ENCODE assay signal across 9 mouse cellular contexts in genomic region chr11:116643579-116644224, GRCm38 (mm10). TPM values are rescaled to one million over a fixed set of nuclear protein-coding genes. Genes with fewer than 3 reads are reported as not detected.
DNase-seq lines count a peak whose midpoint lies in the region; ATAC-seq and TF ChIP-seq lines count a peak whose summit lies in the region.
"Had no signal": no experiment of that assay in that cellular context is flagged by ENCODE, and none has a peak within 500 bp of the region (broad histone marks: within the 10 kb centered on the region; RNA-seq: fewer than 3 reads in every experiment).

No protein-coding gene starts in this region.

- DNase-seq in heart, adult 2 months: peak; percentile 46 to 63
- no peak for DNase-seq in heart, postnatal 25 days (ENCODE audit: low spot score)
- peak; percentile 64 to 65 for DNase-seq in cerebellum, adult 18-20 months
- DNase-seq in midbrain, embryonic 10.5 days (ENCODE audit: low spot score): peak; percentile 65
- no peak for DNase-seq in frontal cortex, postnatal 14 days (ENCODE audit: low spot score in 2 of 2)
- DNase-seq in adrenal gland, postnatal 25 days: no peak
- no peak for DNase-seq in spleen, adult 12 weeks (ENCODE audit: low spot score)

- no peak overlapping the region for H3K4me3 ChIP-seq in heart, adult 2 months
- peak overlapping the region; percentile 25; the same call in 1 of the 2 replicates for H3K4me3 ChIP-seq in heart, embryonic 11.5 days (ENCODE audit: low read depth, low read length)
- H3K4me3 ChIP-seq in midbrain, embryonic 10.5 days: peak overlapping the region; percentile 51

- intact Hi-C loops in heart, adult 2 months (cut with DNase I): loop anchor here (1.0 to 5.0 kb wide), 3 partner anchors 28 to 414 kb away; no protein-coding TSS in a partner anchor
- intact Hi-C loops in heart, postnatal 25 days (cut with DNase I): loop anchor here (1.0 to 5.0 kb wide), 4 partner anchors 28 to 165 kb away; no protein-coding TSS in a partner anchor

- H3K27me3 ChIP-seq in heart, adult 2 months (ENCODE audit: control insufficient read depth, insufficient read depth, low read length): no peaks in the 10 kb centered on the region
- peaks cover 9% of the 10 kb centered on the region for H3K27me3 ChIP-seq in heart, embryonic 11.5 days (ENCODE audit: control insufficient read depth, insufficient read depth, low read length)
- peaks cover 53% of the 10 kb centered on the region for H3K27me3 ChIP-seq in midbrain, embryonic 10.5 days (ENCODE audit: low read depth, poor library complexity, severe bottlenecking)

- peaks cover 5% of the 10 kb centered on the region for H3K4me1 ChIP-seq in heart, adult 2 months (ENCODE audit: control insufficient read depth, insufficient read depth, low read length)
- H3K4me1 ChIP-seq in heart, embryonic 11.5 days (ENCODE audit: control insufficient read depth, insufficient read depth, low read length): peaks cover 28% of the 10 kb centered on the region
- H3K4me1 ChIP-seq in midbrain, embryonic 10.5 days: peaks cover 55% of the 10 kb centered on the region

- peak overlapping the region; percentile 72 for H3K27ac ChIP-seq in heart, adult 2 months
- no peak overlapping the region for H3K27ac ChIP-seq in heart, embryonic 11.5 days (ENCODE audit: low read depth, low read length)
- peak overlapping the region; percentile 85 for H3K27ac ChIP-seq in midbrain, embryonic 10.5 days (replicated peaks)

- no peaks in the 10 kb centered on the region for H3K36me3 ChIP-seq in heart, adult 2 months (ENCODE audit: control insufficient read depth, insufficient read depth, low read length)
- H3K36me3 ChIP-seq in heart, embryonic 11.5 days (ENCODE audit: control insufficient read depth, insufficient read depth, low read length): no peaks in the 10 kb centered on the region
- H3K36me3 ChIP-seq in midbrain, embryonic 10.5 days: no peaks in the 10 kb centered on the region

- no peak for TF ChIP-seq POLR2A in heart, adult 2 months (IDR thresholded peaks at IDR 0.05; ENCODE audit: insufficient read depth, low read depth, low read length)

- H3K4me2 ChIP-seq in heart, embryonic 11.5 days: peak overlapping the region; percentile 60

- no peak for TF ChIP-seq EP300 in heart, adult 2 months (IDR thresholded peaks at IDR 0.05; ENCODE audit: insufficient read depth, low read depth, low read length)

- H3K9me3 ChIP-seq in heart, embryonic 11.5 days (replicated peaks; ENCODE audit: control insufficient read depth, low read length): no peaks in the 10 kb centered on the region
- no peaks in the 10 kb centered on the region for H3K9me3 ChIP-seq in midbrain, embryonic 10.5 days (replicated peaks)

- WGBS in heart, adult 2 months: 41% methylated on average over 19 of the region's 19 CpGs
- WGBS in heart, embryonic 11.5 days (ENCODE audit: insufficient replicate concordance): 10% methylated on average over 19 of the region's 19 CpGs
- WGBS in midbrain, embryonic 10.5 days: 4% methylated on average over 19 of the region's 19 CpGs

- ATAC-seq in heart, embryonic 11.5 days (replicated peaks; ENCODE audit: insufficient number of reproducible peaks, low FRiP score, low TSS enrichment): no peak

- H3K79me2 ChIP-seq in heart, adult 2 months (replicated peaks; ENCODE audit: control insufficient read depth, insufficient read depth, low read length): no peaks in the 10 kb centered on the region

- H3K9ac ChIP-seq in heart, adult 2 months (ENCODE audit: low read depth, low read length): no peak overlapping the region
- H3K9ac ChIP-seq in heart, embryonic 11.5 days (ENCODE audit: low read depth, low read length): 0 out of 2 replicates have a peak overlapping the region, but pooled peaks have one; percentile 39

- TF ChIP-seq CTCF in heart, adult 2 months (IDR thresholded peaks at IDR 0.05): no peak

RNA-seq across cellular contexts. Expression of gene Prcd, which starts 9.6 kb away (rescaled TPM):
- total RNA-seq in heart, adult 2 months (2021): 1 to 10 TPM; 1.1 to 1.3 TPM
- 0.76 and 1.1 TPM in 2 replicates for polyA plus RNA-seq in heart, adult 2 months (2012; rRNA removed)
- 1 to 10 TPM; 1.0 to 1.6 TPM for total RNA-seq in heart, postnatal 25 days (2021)
- 0.35 and 0.92 TPM in 2 replicates for polyA plus RNA-seq in heart, embryonic 11.5 days (2014; fragmentation: Nextera tagmentation; extraction: Ambion mirVana)
- 0.65 and 0.77 TPM in 2 replicates for polyA plus RNA-seq in midbrain, embryonic 10.5 days (2016; fragmentation: Nextera tagmentation; extraction: Ambion mirVana)
- 9.2 and 13.0 TPM in 2 replicates for total RNA-seq in adrenal gland, postnatal 25 days (2021)

RNA-seq across cellular contexts. Expression of gene Cygb, which starts 10.4 kb away (rescaled TPM):
- 10 to 100 TPM; 42.5 to 50.3 TPM for total RNA-seq in heart, adult 2 months (2021)
- 55.0 and 66.1 TPM in 2 replicates for polyA plus RNA-seq in heart, adult 2 months (2012; rRNA removed)
- total RNA-seq in heart, postnatal 25 days (2021): 10 to 100 TPM; 34.8 to 49.8 TPM
- 1.1 and 1.2 TPM in 2 replicates for polyA plus RNA-seq in heart, embryonic 11.5 days (2014; fragmentation: Nextera tagmentation; extraction: Ambion mirVana)
- 2.5 and 2.8 TPM in 2 replicates for polyA plus RNA-seq in midbrain, embryonic 10.5 days (2016; fragmentation: Nextera tagmentation; extraction: Ambion mirVana)
- total RNA-seq in adrenal gland, postnatal 25 days (2021): 18.7 and 25.4 TPM in 2 replicates

RNA-seq across cellular contexts. Expression of gene Rhbdf2, which starts 16.9 kb away (rescaled TPM):
- 10 to 100 TPM; 10.8 to 11.2 TPM for total RNA-seq in heart, adult 2 months (2021)
- 19.2 and 22.3 TPM in 2 replicates for polyA plus RNA-seq in heart, adult 2 months (2012; rRNA removed)
- 10 to 100 TPM; 10.6 to 12.8 TPM for total RNA-seq in heart, postnatal 25 days (2021)
- 5.0 and 6.0 TPM in 2 replicates for polyA plus RNA-seq in heart, embryonic 11.5 days (2014; fragmentation: Nextera tagmentation; extraction: Ambion mirVana)
- polyA plus RNA-seq in midbrain, embryonic 10.5 days (2016; fragmentation: Nextera tagmentation; extraction: Ambion mirVana): 2.5 and 3.3 TPM in 2 replicates
- 17.7 and 24.6 TPM in 2 replicates for total RNA-seq in adrenal gland, postnatal 25 days (2021)

RNA-seq across cellular contexts. Expression of gene Aanat, which starts 57.5 kb away (rescaled TPM):
- total RNA-seq in heart, adult 2 months (2021): not detected
- polyA plus RNA-seq in heart, adult 2 months (2012; rRNA removed): not detected in 2 replicates
- not detected for total RNA-seq in heart, postnatal 25 days (2021)
- polyA plus RNA-seq in heart, embryonic 11.5 days (2014; fragmentation: Nextera tagmentation; extraction: Ambion mirVana): not detected in 2 replicates
- polyA plus RNA-seq in midbrain, embryonic 10.5 days (2016; fragmentation: Nextera tagmentation; extraction: Ambion mirVana): not detected in 2 replicates
- not detected in 2 replicates for total RNA-seq in adrenal gland, postnatal 25 days (2021)
- polyA plus RNA-seq: gonadal fat pad, adult 2 months had no signal

Comparison
In these comparisons a context has a peak if more than half of its experiments do, and no peak if none do; other contexts are left out.
1. DNase-seq: peak in heart, adult 2 months (2 of 2), cerebellum, adult 18-20 months (2 of 2) and midbrain, embryonic 10.5 days (single experiment); none in heart, postnatal 25 days (single experiment), frontal cortex, postnatal 14 days (0 of 2), adrenal gland, postnatal 25 days (single experiment) and spleen, adult 12 weeks (single experiment).